Mouse (Mus musculus) urinary bladder, adult 2 months (tissue): ENCODE data around the gene Grin3b. TPM values are rescaled to one million over a fixed set of nuclear protein-coding genes. Genes with fewer than 3 reads are reported as not detected.

ENCODE experiments used
- DNase-seq: peaks from one replicate; pipeline ENCODE4 v3.0.0; 2022; ENCODE audit warnings: low spot score
- polyA plus RNA-seq: library from polyadenylated mRNA; depleted of rRNA; stranded (reverse); fragments of >200 nt; gene quantifications from 2 replicates; pipeline ENCODE4 v1.2.3, GENCODE M21; 2012; rRNA removed

The Grin3b gene
- polyA plus RNA-seq, 1 experiment: not detected

DNA sequence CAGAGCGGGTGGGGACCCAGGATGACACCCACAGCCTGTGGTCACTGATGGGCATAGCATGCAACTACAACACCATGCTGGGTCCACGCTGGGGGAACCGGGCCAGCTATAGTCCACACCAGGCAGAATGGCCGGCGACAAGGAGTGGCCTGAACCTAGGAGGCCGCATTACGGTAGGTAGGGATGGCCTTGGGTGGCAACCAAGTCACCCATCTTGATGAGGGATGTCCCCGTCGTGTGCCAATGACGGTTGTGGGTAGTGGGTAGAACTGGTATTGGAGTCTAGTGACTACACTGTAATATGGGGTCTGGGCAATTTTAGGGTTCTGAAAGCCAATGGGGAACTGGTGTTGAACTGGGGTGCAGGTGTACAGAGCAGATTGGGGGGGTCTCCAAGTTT is 46.4 kb downstream of the Grin3b start:
- no peak for DNase-seq

DNA sequence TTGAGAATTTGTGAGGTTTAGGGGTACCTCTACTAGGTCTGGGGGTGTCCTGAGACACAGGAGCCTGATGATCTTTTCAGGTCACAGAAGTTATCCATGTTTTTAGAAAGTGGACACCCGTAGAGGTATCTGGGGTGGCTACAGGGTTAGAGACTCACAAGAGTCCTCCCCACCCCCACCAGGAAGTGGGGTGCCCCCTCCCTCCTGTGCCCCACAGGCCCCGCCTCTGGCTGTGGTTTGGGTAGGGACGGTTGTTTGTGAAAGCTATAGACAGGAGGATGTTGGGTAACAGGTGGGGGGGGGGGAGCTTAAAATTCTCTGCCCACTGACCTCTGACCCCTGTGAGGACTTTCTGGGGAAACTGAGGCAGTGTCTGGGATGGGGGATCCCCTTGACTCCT is 46.8 kb downstream of the Grin3b start:
- no peak for DNase-seq

DNA sequence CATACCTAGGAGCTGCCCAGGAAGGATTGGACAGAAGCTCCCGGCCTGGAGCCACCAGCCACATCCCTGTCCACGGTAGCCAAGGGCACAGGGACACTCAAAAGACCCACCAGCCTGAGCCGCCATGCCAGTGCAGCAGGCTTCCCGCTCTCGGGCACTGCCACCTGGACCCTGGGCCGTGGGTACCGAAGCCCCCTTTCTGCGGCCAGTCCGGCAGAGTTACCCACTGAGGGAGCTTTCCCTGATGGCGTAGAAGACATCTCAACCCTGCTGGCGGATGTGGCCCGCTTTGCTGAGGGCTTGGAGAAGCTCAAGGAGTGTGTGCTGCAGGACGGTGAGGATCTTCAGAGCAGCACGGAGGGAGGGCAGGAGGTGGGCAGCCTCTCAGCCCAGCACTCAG is 47.3 kb downstream of the Grin3b start:
- DNase-seq: no peak

GRCm38 (mm10) chr10:80018739-80019297 is 48.3 kb downstream of the Grin3b start:
- DNase-seq: no peak

DNA sequence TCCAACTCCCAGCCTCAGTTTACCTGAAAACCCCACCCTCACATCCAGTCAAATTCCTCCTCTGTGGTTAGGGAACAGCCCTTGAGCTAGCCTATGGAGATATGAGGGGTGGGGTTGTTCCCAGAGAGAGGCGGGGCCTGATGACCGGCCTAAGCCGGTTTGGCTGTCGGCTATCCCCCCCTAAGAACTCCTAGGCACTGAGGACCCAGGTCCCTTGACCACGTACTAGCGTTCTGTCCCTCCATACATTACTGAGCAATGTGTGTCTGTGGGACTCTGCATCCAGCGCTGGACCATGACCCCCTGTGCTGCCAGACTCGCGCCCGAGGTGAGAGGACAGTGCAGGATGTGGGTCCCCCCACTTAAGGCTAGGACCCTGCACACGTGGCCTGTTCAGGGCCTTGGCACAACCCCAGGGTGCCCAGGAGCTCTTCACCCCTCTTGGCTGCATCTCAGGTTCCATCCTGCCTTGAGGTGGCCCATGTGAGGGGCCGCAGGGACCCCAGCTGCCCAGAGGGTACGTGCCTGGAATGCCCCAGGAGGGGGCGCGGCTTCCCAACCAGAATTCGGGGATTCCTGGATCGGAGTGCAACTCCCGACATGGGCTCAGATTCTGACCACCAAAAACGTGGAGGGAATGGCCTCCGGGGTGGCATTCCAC is 49.1 kb downstream of the Grin3b start:
- no peak for DNase-seq

DNA sequence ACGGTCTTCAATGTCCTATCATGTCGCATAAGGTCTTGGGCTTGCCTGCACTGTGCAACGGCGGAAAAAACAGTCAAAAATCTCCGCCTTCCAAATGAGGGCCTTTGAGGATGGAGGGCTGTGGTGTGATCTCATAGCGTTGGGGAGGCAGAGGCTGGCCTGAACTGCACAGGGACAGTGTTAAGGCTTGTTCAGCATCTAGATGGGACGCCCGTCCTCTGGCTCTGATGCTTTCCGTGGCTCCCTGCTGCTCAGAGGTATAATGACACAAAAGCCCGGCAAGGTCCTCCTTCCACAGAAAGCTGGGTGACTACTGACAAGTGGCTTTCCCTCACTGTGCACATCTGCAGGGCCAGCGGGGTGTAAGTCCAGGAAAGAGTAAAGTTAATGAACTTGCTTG is 49.7 kb downstream of the Grin3b start:
- DNase-seq: no peak

DNA sequence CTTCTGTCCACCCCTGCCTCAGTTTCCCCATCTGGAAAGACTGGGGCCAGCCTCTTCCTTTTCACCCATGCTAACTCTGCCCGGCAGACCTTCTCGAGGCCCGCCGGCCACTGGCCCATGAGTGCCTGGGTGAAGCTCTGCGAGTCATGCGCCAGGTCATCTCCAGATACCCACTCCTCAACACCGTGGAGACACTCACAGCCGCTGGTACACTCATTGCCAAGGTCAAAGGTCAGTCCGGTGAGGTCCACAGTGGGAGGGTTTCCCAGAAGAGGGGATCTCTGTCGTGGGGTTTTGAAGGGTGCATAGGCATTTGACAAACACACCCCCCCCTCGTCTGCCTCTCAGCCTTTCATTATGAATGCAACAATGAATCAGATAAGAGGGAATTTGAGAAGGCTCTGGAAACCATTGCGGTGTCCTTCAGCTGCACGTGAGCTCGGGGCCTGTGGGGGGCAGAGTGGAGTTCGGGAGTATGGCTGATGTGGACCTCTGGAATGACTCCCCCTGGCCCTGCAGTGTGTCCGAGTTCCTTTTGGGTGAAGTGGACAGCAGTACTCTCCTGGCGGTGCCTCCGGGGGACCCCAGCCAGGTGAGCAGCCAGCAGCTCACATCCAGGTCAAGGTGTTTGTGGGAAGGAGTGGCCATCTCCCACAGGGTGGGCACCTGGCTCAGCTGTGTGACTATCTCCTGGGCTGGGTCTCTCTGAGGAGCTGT is 50.2 kb downstream of the Grin3b start:
- no peak for DNase-seq

GRCm38 (mm10) chr10:80021320-80021641 is 50.8 kb downstream of the Grin3b start:
- no peak for DNase-seq

GRCm38 (mm10) chr10:80022164-80022563 is 51.6 kb downstream of the Grin3b start:
- DNase-seq: no peak

- DNase-seq: no peak
These were observed 52.3 kb downstream of the Grin3b start for GRCm38 (mm10) chr10:80022806-80023205.

DNA sequence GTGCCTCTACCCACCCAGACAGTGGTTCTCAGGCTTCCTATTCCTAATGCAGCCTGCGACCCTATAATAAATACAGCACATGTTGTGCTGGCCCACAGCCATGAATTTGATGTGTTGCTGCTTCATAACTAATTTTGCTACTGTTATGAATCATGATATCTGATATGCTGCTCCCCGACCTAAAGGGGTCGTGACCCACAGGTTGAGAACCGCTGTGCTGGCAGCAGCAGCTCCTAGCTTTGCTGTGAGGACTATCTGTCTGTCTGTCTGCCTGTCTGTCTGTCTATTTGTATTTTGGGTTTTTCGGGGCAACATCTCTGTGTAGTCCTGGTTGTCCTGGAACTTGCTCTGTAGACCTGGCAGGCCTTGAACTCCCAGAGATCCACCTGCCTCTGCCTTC is 53.2 kb downstream of the Grin3b start:
- DNase-seq: no peak

GRCm38 (mm10) chr10:80024229-80025043 is 53.9 kb downstream of the Grin3b start:
- no peak for DNase-seq

DNA sequence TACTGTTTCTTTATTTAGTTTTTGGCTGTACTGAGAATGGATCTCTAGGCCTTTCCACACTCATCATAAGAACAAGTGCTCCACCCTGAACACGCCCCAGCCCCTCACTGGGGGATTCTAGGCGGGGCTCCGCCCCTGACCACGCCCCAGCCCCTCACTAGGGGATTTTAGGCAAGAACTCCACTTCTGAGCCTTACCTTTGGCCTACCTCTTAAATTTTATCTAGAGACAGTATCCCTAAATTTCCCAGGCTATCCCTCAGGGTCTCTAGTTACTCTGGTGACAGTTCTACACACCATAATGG is 54.5 kb downstream of the Grin3b start:
- no peak for DNase-seq

DNA sequence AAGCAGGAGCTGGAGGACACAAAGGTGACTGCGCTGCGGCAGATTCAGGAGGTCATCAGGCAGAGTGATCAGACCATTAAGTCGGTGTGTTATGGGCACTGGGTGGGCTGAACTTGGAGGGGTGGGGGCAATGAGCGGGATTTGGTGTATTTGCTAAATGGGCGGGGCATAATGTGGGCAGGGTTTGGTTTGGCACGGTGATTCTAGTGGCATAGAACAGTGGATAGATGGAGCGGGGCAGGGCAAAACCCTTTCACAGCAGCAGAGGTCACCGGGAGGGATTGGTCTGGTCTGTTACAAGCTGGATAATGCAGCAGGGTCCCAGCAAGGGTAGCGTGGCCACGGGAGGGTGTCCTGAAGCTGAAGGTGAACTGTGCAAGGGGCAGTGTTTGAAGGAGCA is 54.9 kb downstream of the Grin3b start:
- no peak for DNase-seq

DNA sequence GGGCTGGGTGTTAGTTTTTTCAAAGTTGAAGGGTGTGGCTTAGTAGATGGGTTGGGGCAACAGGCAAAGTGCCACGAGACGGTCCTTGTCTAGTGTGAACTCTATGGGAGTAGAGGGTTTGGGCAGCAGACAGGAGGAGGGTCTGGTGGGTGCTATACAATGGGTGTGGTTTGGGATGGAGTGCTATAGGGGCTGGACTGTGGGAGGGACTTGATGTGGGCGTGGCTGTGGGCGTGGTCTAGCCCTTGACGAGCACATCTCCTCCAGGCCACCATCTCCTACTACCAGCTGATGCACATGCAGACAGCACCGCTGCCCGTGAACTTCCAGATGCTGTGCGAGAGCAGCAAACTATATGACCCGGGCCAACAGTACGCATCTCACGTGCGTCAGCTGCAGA is 55.4 kb downstream of the Grin3b start:
- DNase-seq: no peak

Other genes starting within 250 kb of the Grin3b start
- 28.5 and 31.7 TPM in 2 replicates for gene Polrmt, start 224.1 kb upstream of the Grin3b start, polyA plus RNA-seq
- 0.04 and 0.06 TPM in 2 replicates for gene Fgf22, start 215.6 kb upstream of the Grin3b start, polyA plus RNA-seq
- gene Rnf126, start 203.8 kb upstream of the Grin3b start, polyA plus RNA-seq: 54.5 and 59.4 TPM in 2 replicates
- gene Fstl3, start 193.4 kb upstream of the Grin3b start, polyA plus RNA-seq: 41.4 and 44.3 TPM in 2 replicates
- 0.47 and 0.49 TPM in 2 replicates for gene Prss57, start 179.8 kb upstream of the Grin3b start, polyA plus RNA-seq
- gene Palm, start 177.1 kb upstream of the Grin3b start, polyA plus RNA-seq: 52.6 and 77.5 TPM in 2 replicates
- gene Misp, start 149.7 kb upstream of the Grin3b start, polyA plus RNA-seq: 0.66 and 0.92 TPM in 2 replicates
- gene Ptbp1, start 116.3 kb upstream of the Grin3b start, polyA plus RNA-seq: 140 and 166 TPM in 2 replicates
- 0.62 and 1.0 TPM in 2 replicates for gene Prtn3, start 96.2 kb upstream of the Grin3b start, polyA plus RNA-seq
- 1.8 TPM in 2 replicates for gene Plppr3, start 96.1 kb upstream of the Grin3b start, polyA plus RNA-seq
- 0.19 TPM in 1 of 2 replicates, not detected in the other for gene Elane, start 84.5 kb upstream of the Grin3b start, polyA plus RNA-seq
- gene Cfd, start 79.9 kb upstream of the Grin3b start, polyA plus RNA-seq: 564 and 1,194 TPM in 2 replicates
- 31.7 and 40.9 TPM in 2 replicates for gene Med16, start 61.8 kb upstream of the Grin3b start, polyA plus RNA-seq
- gene Gm26602, start 59.9 kb upstream of the Grin3b start, polyA plus RNA-seq: not detected in 2 replicates
- gene Kiss1r, start 53.7 kb upstream of the Grin3b start, polyA plus RNA-seq: 5.5 and 5.7 TPM in 2 replicates
- 140 and 147 TPM in 2 replicates for gene R3hdm4, start 49.5 kb upstream of the Grin3b start, polyA plus RNA-seq
- gene Arid3a, start 43.7 kb upstream of the Grin3b start, polyA plus RNA-seq: 3.8 and 4.1 TPM in 2 replicates
- gene Wdr18, start 10.6 kb upstream of the Grin3b start, polyA plus RNA-seq: 23.5 and 25.0 TPM in 2 replicates
- gene Tmem259, start 13.6 kb downstream of the Grin3b start, polyA plus RNA-seq: 135 and 159 TPM in 2 replicates
- gene Cnn2, start 17.9 kb downstream of the Grin3b start, polyA plus RNA-seq: 173 and 185 TPM in 2 replicates
- gene Abca7, start 25.8 kb downstream of the Grin3b start, polyA plus RNA-seq: 7.5 and 9.2 TPM in 2 replicates
- gene Arhgap45, start 45.9 kb downstream of the Grin3b start, polyA plus RNA-seq: 18.9 and 23.0 TPM in 2 replicates
- 141 and 178 TPM in 2 replicates for gene Polr2e, start 69.1 kb downstream of the Grin3b start, polyA plus RNA-seq
- 524 and 620 TPM in 2 replicates for gene Gpx4, start 76.5 kb downstream of the Grin3b start, polyA plus RNA-seq
- 34.0 and 35.4 TPM in 2 replicates for gene Sbno2, start 134.9 kb downstream of the Grin3b start, polyA plus RNA-seq
- gene Stk11, start 145.1 kb downstream of the Grin3b start, polyA plus RNA-seq: 77.3 and 89.9 TPM in 2 replicates
- 367 and 372 TPM in 2 replicates for gene Atp5d, start 167.9 kb downstream of the Grin3b start, polyA plus RNA-seq
- gene Cbarp, start 170.1 kb downstream of the Grin3b start, polyA plus RNA-seq: 9.2 and 12.2 TPM in 2 replicates
- gene Midn, start 177.6 kb downstream of the Grin3b start, polyA plus RNA-seq: 21.2 and 30.5 TPM in 2 replicates
- gene Cirbp, start 195.3 kb downstream of the Grin3b start, polyA plus RNA-seq: 249 and 276 TPM in 2 replicates
- gene 1600002K03Rik, start 202.2 kb downstream of the Grin3b start, polyA plus RNA-seq: 18.4 and 21.5 TPM in 2 replicates
- 3.0 and 3.3 TPM in 2 replicates for gene Efna2, start 208.8 kb downstream of the Grin3b start, polyA plus RNA-seq